Mouse (Mus musculus): ENCODE measurements around the gene Dock4. TPM values are rescaled to one million over a fixed set of nuclear protein-coding genes. Genes with fewer than 3 reads are reported as not detected.

Dock4 gene
- polyA plus RNA-seq, 1 experiment = 12.7 TPM

- no peak overlapping the region for H3K9ac ChIP-seq (ENCODE audit: low read depth, poor library complexity, severe bottlenecking)
- H3K4me1 ChIP-seq (ENCODE audit: control insufficient read depth, insufficient read depth, low read length) = no peaks in the 10 kb centered on the region
- TF ChIP-seq EP300 (IDR thresholded peaks at IDR 0.05; ENCODE audit: insufficient read depth, low read depth, low read length) (no peak), POLR2A (IDR thresholded peaks at IDR 0.05; ENCODE audit: insufficient read depth, low read length) (no peak), CTCF (IDR thresholded peaks at IDR 0.05; ENCODE audit: low read depth, low read length) (no peak)
- no peaks in the 10 kb centered on the region for H3K9me3 ChIP-seq (replicated peaks; ENCODE audit: control insufficient read depth, insufficient read depth, low read length, poor library complexity, severe bottlenecking)
- H3K27me3 ChIP-seq (ENCODE audit: control insufficient read depth, insufficient read depth, low read length, poor library complexity, severe bottlenecking) = no peaks in the 10 kb centered on the region
- H3K27ac ChIP-seq (ENCODE audit: insufficient read depth, low read length) = no peak overlapping the region
- H3K36me3 ChIP-seq (ENCODE audit: control insufficient read depth, insufficient read depth, low read length, poor library complexity, severe bottlenecking) = no peaks in the 10 kb centered on the region
- no peak overlapping the region for H3K4me3 ChIP-seq (ENCODE audit: low read depth, low read length)
Measured at GRCm38 (mm10) chr12:40558600-40558999, 112.8 kb downstream of the Dock4 start.

- H3K27ac ChIP-seq (ENCODE audit: insufficient read depth, low read length) = no peak overlapping the region
Measured at GRCm38 (mm10) chr12:40559103-40559502, 113.4 kb downstream of the Dock4 start.

GRCm38 (mm10) chr12:40563703-40564102 is 118.0 kb downstream of the Dock4 start:
- Histone ChIP-seq H3K4me3 (ENCODE audit: low read depth, low read length) (no peak overlapping the region), H3K36me3 (ENCODE audit: control insufficient read depth, insufficient read depth, low read length, poor library complexity, severe bottlenecking) (no peaks in the 10 kb centered on the region), H3K9ac (ENCODE audit: low read depth, poor library complexity, severe bottlenecking) (no peak overlapping the region), H3K27ac (ENCODE audit: insufficient read depth, low read length) (no peak overlapping the region), H3K9me3 (replicated peaks; ENCODE audit: control insufficient read depth, insufficient read depth, low read length, poor library complexity, severe bottlenecking) (no peaks in the 10 kb centered on the region), H3K27me3 (ENCODE audit: control insufficient read depth, insufficient read depth, low read length, poor library complexity, severe bottlenecking) (no peaks in the 10 kb centered on the region), H3K4me1 (ENCODE audit: control insufficient read depth, insufficient read depth, low read length) (no peaks in the 10 kb centered on the region)
- TF ChIP-seq CTCF (IDR thresholded peaks at IDR 0.05; ENCODE audit: low read depth, low read length) (no peak), EP300 (IDR thresholded peaks at IDR 0.05; ENCODE audit: insufficient read depth, low read depth, low read length) (no peak), POLR2A (IDR thresholded peaks at IDR 0.05; ENCODE audit: insufficient read depth, low read length) (no peak)

More at GRCm38 (mm10) chr12:40559103-40559502, 113.4 kb downstream of the Dock4 start:
- no peak for TF ChIP-seq EP300 (IDR thresholded peaks at IDR 0.05; ENCODE audit: insufficient read depth, low read depth, low read length)
- TF ChIP-seq CTCF (IDR thresholded peaks at IDR 0.05; ENCODE audit: low read depth, low read length) = no peak
- TF ChIP-seq POLR2A (IDR thresholded peaks at IDR 0.05; ENCODE audit: insufficient read depth, low read length) = no peak
- Histone ChIP-seq H3K4me3 (ENCODE audit: low read depth, low read length) (no peak overlapping the region), H3K9me3 (replicated peaks; ENCODE audit: control insufficient read depth, insufficient read depth, low read length, poor library complexity, severe bottlenecking) (no peaks in the 10 kb centered on the region), H3K4me1 (ENCODE audit: control insufficient read depth, insufficient read depth, low read length) (no peaks in the 10 kb centered on the region), H3K36me3 (ENCODE audit: control insufficient read depth, insufficient read depth, low read length, poor library complexity, severe bottlenecking) (no peaks in the 10 kb centered on the region), H3K9ac (ENCODE audit: low read depth, poor library complexity, severe bottlenecking) (no peak overlapping the region), H3K27me3 (ENCODE audit: control insufficient read depth, insufficient read depth, low read length, poor library complexity, severe bottlenecking) (no peaks in the 10 kb centered on the region)

GRCm38 (mm10) chr12:40564261-40564660 is 118.5 kb downstream of the Dock4 start:
- TF ChIP-seq POLR2A (IDR thresholded peaks at IDR 0.05; ENCODE audit: insufficient read depth, low read length) (no peak), CTCF (IDR thresholded peaks at IDR 0.05; ENCODE audit: low read depth, low read length) (no peak), EP300 (IDR thresholded peaks at IDR 0.05; ENCODE audit: insufficient read depth, low read depth, low read length) (no peak)
- H3K4me1 ChIP-seq (ENCODE audit: control insufficient read depth, insufficient read depth, low read length) = no peaks in the 10 kb centered on the region
- no peak overlapping the region for H3K9ac ChIP-seq (ENCODE audit: low read depth, poor library complexity, severe bottlenecking)
- H3K27ac ChIP-seq (ENCODE audit: insufficient read depth, low read length) = no peak overlapping the region
- H3K9me3 ChIP-seq (replicated peaks; ENCODE audit: control insufficient read depth, insufficient read depth, low read length, poor library complexity, severe bottlenecking) = no peaks in the 10 kb centered on the region
- no peaks in the 10 kb centered on the region for H3K36me3 ChIP-seq (ENCODE audit: control insufficient read depth, insufficient read depth, low read length, poor library complexity, severe bottlenecking)
- no peaks in the 10 kb centered on the region for H3K27me3 ChIP-seq (ENCODE audit: control insufficient read depth, insufficient read depth, low read length, poor library complexity, severe bottlenecking)
- H3K4me3 ChIP-seq (ENCODE audit: low read depth, low read length) = no peak overlapping the region

GRCm38 (mm10) chr12:40568365-40568885 is 122.7 kb downstream of the Dock4 start:
- H3K36me3 ChIP-seq (ENCODE audit: control insufficient read depth, insufficient read depth, low read length, poor library complexity, severe bottlenecking) = no peaks in the 10 kb centered on the region
- H3K9ac ChIP-seq (ENCODE audit: low read depth, poor library complexity, severe bottlenecking) = no peak overlapping the region
- H3K4me1 ChIP-seq (ENCODE audit: control insufficient read depth, insufficient read depth, low read length) = no peaks in the 10 kb centered on the region
- H3K27me3 ChIP-seq (ENCODE audit: control insufficient read depth, insufficient read depth, low read length, poor library complexity, severe bottlenecking) = no peaks in the 10 kb centered on the region
- no peak overlapping the region for H3K4me3 ChIP-seq (ENCODE audit: low read depth, low read length)
- no peak for TF ChIP-seq CTCF (IDR thresholded peaks at IDR 0.05; ENCODE audit: low read depth, low read length)
- no peak for TF ChIP-seq EP300 (IDR thresholded peaks at IDR 0.05; ENCODE audit: insufficient read depth, low read depth, low read length)
- TF ChIP-seq POLR2A (IDR thresholded peaks at IDR 0.05; ENCODE audit: insufficient read depth, low read length) = no peak
- no peak overlapping the region for H3K27ac ChIP-seq (ENCODE audit: insufficient read depth, low read length)
- H3K9me3 ChIP-seq (replicated peaks; ENCODE audit: control insufficient read depth, insufficient read depth, low read length, poor library complexity, severe bottlenecking) = no peaks in the 10 kb centered on the region

- Histone ChIP-seq H3K36me3 (ENCODE audit: control insufficient read depth, insufficient read depth, low read length, poor library complexity, severe bottlenecking) (no peaks in the 10 kb centered on the region), H3K27me3 (ENCODE audit: control insufficient read depth, insufficient read depth, low read length, poor library complexity, severe bottlenecking) (no peaks in the 10 kb centered on the region), H3K9ac (ENCODE audit: low read depth, poor library complexity, severe bottlenecking) (no peak overlapping the region), H3K27ac (ENCODE audit: insufficient read depth, low read length) (no peak overlapping the region), H3K4me1 (ENCODE audit: control insufficient read depth, insufficient read depth, low read length) (no peaks in the 10 kb centered on the region), H3K9me3 (replicated peaks; ENCODE audit: control insufficient read depth, insufficient read depth, low read length, poor library complexity, severe bottlenecking) (no peaks in the 10 kb centered on the region), H3K4me3 (ENCODE audit: low read depth, low read length) (no peak overlapping the region)
- no peak for TF ChIP-seq CTCF (IDR thresholded peaks at IDR 0.05; ENCODE audit: low read depth, low read length)
- no peak for TF ChIP-seq POLR2A (IDR thresholded peaks at IDR 0.05; ENCODE audit: insufficient read depth, low read length)
- TF ChIP-seq EP300 (IDR thresholded peaks at IDR 0.05; ENCODE audit: insufficient read depth, low read depth, low read length) = no peak
Measured at GRCm38 (mm10) chr12:40568971-40569968, 123.5 kb downstream of the Dock4 start.
